Mouse (Mus musculus) liver, embryonic 14.5 days (tissue): ENCODE results near the gene Cib2. TPM values are rescaled to one million over a fixed set of nuclear protein-coding genes. Genes with fewer than 3 reads are reported as not detected.

ENCODE experiments used
- ATAC-seq: fragments of 200-750 bp; cut with Nextera tagmentation; 2 replicates; pipeline ENCODE4 v1.8.0; 2017; ENCODE audit warnings: moderate number of reproducible peaks, mild to moderate bottlenecking, moderate library complexity; ENCODE audit not compliant: insufficient read depth
- DNase-seq, 3 experiments: peaks; one replicate each; pipeline ENCODE4 v3.0.0-alpha.2; 2012 to 2013; ENCODE audit warnings: low read depth in 3 of 3, low spot score in 3 of 3
- H3K27ac ChIP-seq: fragments of 300-500 bp; sonication (generic); 2 replicates; pipeline ENCODE4 v1.5.1; 2014; ENCODE audit warnings: moderate library complexity, mild to moderate bottlenecking, control low read depth, inconsistent platforms
- H3K27me3 ChIP-seq: fragments of 300-500 bp; sonication (generic); 2 replicates; pipeline ENCODE4 v1.6.1; 2014; ENCODE audit warnings: mild to moderate bottlenecking, low read length, moderate library complexity; ENCODE audit not compliant: control insufficient read depth, insufficient read depth
- H3K36me3 ChIP-seq: fragments of 300-500 bp; sonication (generic); replicated peaks from 2 replicates; pipeline ENCODE4 v1.6.1; 2014; ENCODE audit warnings: low read depth; ENCODE audit not compliant: control insufficient read depth, insufficient read depth
- H3K4me1 ChIP-seq, 2 experiments: fragments of 200-500 bp in 1 of 2; fragments of 300-500 bp in 1 of 2; sonication (generic) in 1 of 2; replicated peaks; 2 replicates each; pipeline ENCODE4 v1.6.1; 2012 to 2014; ENCODE audit warnings: antibody characterized with exemption in 1 of 2, inconsistent platforms in 1 of 2, low read length in 1 of 2; ENCODE audit not compliant: control insufficient read depth in 2 of 2, insufficient read depth in 2 of 2
- H3K4me2 ChIP-seq: fragments of 300-500 bp; sonication (generic); 2 replicates; pipeline ENCODE4 v1.6.1; 2014; ENCODE audit warnings: low read depth, mild to moderate bottlenecking, control low read depth, moderate library complexity
- H3K4me3 ChIP-seq, 2 experiments: fragments of 200-500 bp in 1 of 2; fragments of 300-500 bp in 1 of 2; sonication (generic) in 1 of 2; 2 replicates each; pipeline ENCODE4 v1.5.1; 2012 to 2014; ENCODE audit warnings: low read depth in 2 of 2, low read length in 2 of 2, mild to moderate bottlenecking in 2 of 2, control low read depth in 1 of 2, inconsistent platforms in 1 of 2, moderate library complexity in 1 of 2; ENCODE audit not compliant: insufficient read depth in 1 of 2
- H3K9ac ChIP-seq: fragments of 300-500 bp; sonication (generic); replicated peaks from 2 replicates; pipeline ENCODE4 v1.6.1; 2014; ENCODE audit warnings: mild to moderate bottlenecking, control low read depth, moderate library complexity
- H3K9me3 ChIP-seq: fragments of 300-500 bp; sonication (generic); 2 replicates; pipeline ENCODE4 v1.6.1; 2016; ENCODE audit warnings: low read length, mixed read lengths; ENCODE audit not compliant: control insufficient read depth
- CTCF ChIP-seq: IDR thresholded peaks from 2 replicates; pipeline ENCODE4 v1.5.1; 2016; ENCODE audit warnings: antibody characterized with exemption, low read depth, control low read depth
- EP300 ChIP-seq: IDR thresholded peaks from 2 replicates; pipeline ENCODE4 v1.6.1; 2016; ENCODE audit warnings: antibody characterized with exemption, low read depth
- WGBS: fragments of 180-500 bp; shearing (Covaris S2); extraction: QIAGEN DNeasy Blood & Tissue Kit; methylation state at CpG from one replicate; pipeline ENCODE4 v1.1.7; 2014; ENCODE audit not compliant: insufficient replicate concordance; 5-methylcytosine and 5-hydroxymethylcytosine counted together
- polyA plus RNA-seq, 2 experiments: library from polyadenylated mRNA; depleted of rRNA in 1 of 2; stranded (reverse) in 1 of 2; unstranded in 1 of 2; fragments of >200 nt; fragmentation: Nextera tagmentation in 1 of 2; extraction: Ambion mirVana in 1 of 2; gene quantifications; 2 replicates each; pipeline versions ENCODE4 v1.2.1 to v1.2.3; 2012 to 2014

Cib2 gene
- polyA plus RNA-seq, 2 experiments = 0.84 to 2.2 TPM

DNA sequence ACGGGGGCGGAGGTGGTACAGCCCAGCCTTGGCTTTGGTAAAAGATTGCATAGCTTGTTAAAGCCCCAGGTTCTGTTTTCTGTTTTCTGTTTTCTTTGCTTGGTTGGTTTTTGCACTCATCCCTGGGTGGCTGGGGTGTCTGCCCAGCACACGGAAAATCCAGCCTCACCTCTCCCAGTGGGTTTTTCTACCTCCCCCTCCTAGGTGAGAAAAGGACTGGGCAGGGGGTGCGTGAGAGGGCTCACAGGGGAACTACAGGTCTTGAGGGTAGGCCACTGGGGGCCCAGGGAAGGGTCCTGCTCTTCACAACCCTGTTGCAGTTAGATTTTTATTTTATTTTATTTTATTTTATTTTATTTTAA is 15.1 kb downstream of the Cib2 start:
- Histone ChIP-seq H3K4me1 (no peaks in the 10 kb centered on the region), H3K4me2 (no peak overlapping the region), H3K9me3 (no peaks in the 10 kb centered on the region), H3K4me3 (no peak overlapping the region), H3K9ac (no peak overlapping the region), H3K27me3 (no peaks in the 10 kb centered on the region), H3K36me3 (no peaks in the 10 kb centered on the region), H3K27ac (no peak overlapping the region)
- TF ChIP-seq EP300 (no peak), CTCF (no peak)
- ATAC-seq = no peak
- WGBS = 67% methylated on average over 4 of the region's 4 CpGs
- DNase-seq = no peak

DNA sequence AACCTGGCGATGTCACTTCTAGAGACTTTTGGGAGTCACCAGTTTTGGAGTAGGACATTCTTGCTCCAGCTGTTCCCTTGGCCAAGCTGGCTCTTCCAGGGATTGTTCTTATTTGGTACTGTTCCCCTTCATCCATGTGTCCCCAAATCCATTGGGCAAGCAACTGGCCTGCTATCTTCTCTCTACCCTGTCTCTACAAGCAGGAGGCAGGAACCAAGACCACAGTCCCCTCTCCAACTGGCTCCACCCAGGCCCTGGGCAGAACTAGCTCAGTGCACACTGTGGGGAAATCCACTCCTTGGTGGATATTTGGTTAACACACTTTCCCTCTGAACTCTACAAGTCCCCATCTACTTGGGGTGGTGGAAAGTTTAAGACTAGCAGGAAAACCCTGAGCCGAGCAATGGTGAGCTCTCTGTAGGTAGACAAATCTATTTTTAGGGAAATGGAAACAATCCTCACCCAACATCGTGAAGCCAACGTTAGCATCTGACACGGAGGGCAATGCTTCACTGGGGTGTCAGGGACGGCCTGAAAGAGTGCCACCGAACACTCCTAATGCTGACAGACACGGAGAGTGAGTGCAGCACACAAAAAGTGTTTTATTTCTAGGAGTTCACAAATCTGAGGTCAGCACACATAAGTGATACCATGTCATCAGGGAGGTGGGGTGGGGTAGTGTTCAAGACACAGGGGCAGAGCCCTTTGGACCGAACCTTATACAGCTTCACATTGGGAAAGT is 15.6 kb downstream of the Cib2 start:
- TF ChIP-seq EP300 = no peak
- no peak for TF ChIP-seq CTCF
- ATAC-seq (no peak), DNase-seq (no peak)
- Histone ChIP-seq H3K4me2 (no peak overlapping the region), H3K9me3 (no peaks in the 10 kb centered on the region), H3K27ac (no peak overlapping the region), H3K9ac (no peak overlapping the region), H3K36me3 (no peaks in the 10 kb centered on the region), H3K4me1 (no peaks in the 10 kb centered on the region), H3K27me3 (no peaks in the 10 kb centered on the region), H3K4me3 (no peak overlapping the region)
- 64% methylated on average over 9 of the region's 9 CpGs for WGBS

DNA sequence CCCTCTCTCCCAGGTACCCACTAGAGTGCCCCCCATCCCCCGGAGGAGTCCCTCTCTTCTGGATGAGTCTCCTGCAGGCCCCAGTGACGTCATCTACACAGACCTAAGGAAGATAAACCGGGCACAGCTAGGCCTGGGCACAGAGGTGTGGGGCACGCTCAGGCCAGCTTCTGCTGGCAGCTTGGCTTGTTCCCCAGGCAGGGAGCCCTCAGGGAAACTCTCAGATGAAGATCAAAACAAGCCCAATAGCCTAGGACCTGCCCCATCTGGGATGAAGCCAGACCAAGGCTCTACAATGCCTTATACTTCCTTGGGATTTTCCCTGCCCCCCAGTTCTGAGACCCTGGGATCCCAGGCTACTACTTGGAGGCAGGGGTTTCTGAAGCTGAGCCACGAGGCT is 19.2 kb downstream of the Cib2 start:
- H3K9me3 ChIP-seq = no peaks in the 10 kb centered on the region
- TF ChIP-seq CTCF = no peak
- ATAC-seq = no peak
- H3K27ac ChIP-seq = no peak overlapping the region
- no peak overlapping the region for H3K9ac ChIP-seq
- no peaks in the 10 kb centered on the region for H3K36me3 ChIP-seq
- no peak overlapping the region for H3K4me2 ChIP-seq
- no peak overlapping the region for H3K4me3 ChIP-seq
- H3K27me3 ChIP-seq = no peaks in the 10 kb centered on the region
- DNase-seq = no peak
- H3K4me1 ChIP-seq = no peaks in the 10 kb centered on the region
- 47% methylated on average over 5 of the region's 5 CpGs for WGBS

DNA sequence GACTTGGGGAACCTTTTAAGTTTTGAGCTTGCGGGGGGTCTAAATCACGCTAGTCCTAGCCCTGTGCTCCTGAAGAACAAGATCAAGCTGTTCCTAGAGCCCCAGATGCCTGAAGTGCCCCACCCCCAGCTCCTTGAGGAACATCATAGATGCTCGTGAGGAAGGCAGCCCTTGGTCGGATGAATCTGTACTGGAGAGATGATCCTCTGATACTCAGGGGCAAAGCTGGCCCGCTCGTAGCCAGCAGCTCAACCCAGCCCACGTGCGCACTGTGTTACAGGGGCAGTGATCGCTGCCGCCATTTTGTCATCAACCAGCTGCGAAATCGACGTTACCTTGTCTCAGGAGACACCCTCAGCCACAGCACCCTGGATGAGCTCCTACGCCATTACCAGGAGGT is 21.3 kb downstream of the Cib2 start, which contains the start of gene Sh2d7:
Gene Sh2d7, plus strand, starts transcription at position 301 of the 400 bp plus-strand sequence.
- no peaks in the 10 kb centered on the region for H3K36me3 ChIP-seq
- no peak for ATAC-seq
- H3K9me3 ChIP-seq = no peaks in the 10 kb centered on the region
- no peak for DNase-seq
- H3K4me2 ChIP-seq = no peak within 1 kb of the TSS
- H3K27ac ChIP-seq = no peak within 1 kb of the TSS
- no peaks in the 10 kb centered on the region for H3K27me3 ChIP-seq
- no peak within 1 kb of the TSS for H3K4me3 ChIP-seq
- H3K9ac ChIP-seq = no peak within 1 kb of the TSS
- no peak for TF ChIP-seq EP300
- no peak for TF ChIP-seq CTCF
- no peaks in the 10 kb centered on the region for H3K4me1 ChIP-seq
- 71% methylated on average over 14 of the region's 14 CpGs for WGBS

DNA sequence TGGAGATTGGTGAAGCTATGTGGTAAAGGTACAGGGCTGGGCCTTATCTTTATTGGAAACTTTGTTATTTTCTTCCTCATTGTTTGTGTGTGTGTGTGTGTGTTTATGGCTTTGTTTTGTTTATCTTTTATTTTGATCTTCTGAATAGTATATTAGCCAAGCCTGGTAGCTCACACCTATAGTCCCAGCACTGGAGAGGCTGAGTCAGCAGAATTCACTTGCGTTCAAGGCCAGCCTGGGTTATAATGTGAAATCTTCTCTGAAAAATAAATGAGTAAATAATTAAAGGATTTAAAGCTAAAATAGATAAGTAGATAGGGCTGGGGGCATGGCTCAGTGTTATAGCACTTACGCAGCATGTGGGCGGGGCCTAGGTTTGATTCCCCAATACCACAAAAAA is 21.8 kb downstream of the Cib2 start:
- no peak overlapping the region for H3K27ac ChIP-seq
- no peaks in the 10 kb centered on the region for H3K9me3 ChIP-seq
- H3K36me3 ChIP-seq = no peaks in the 10 kb centered on the region
- WGBS = 77% methylated on average over 3 of the region's 3 CpGs
- H3K4me3 ChIP-seq = no peak overlapping the region
- no peak overlapping the region for H3K9ac ChIP-seq
- DNase-seq (no peak), ATAC-seq (no peak)
- no peaks in the 10 kb centered on the region for H3K27me3 ChIP-seq
- no peak overlapping the region for H3K4me2 ChIP-seq
- no peaks in the 10 kb centered on the region for H3K4me1 ChIP-seq
- TF ChIP-seq CTCF (no peak), EP300 (no peak)
